Mouse (Mus musculus): ENCODE data around the gene Capn5. TPM values are rescaled to one million over a fixed set of nuclear protein-coding genes. Genes with fewer than 3 reads are reported as not detected.
A peak's percentile ranks its signal among the peaks of the same experiment; 100 is the strongest.
"Not testable (repeated sequence)": the region's sequence is repeated elsewhere in the genome, so short reads cannot be mapped to it uniquely, and the experiment has no call there.

Capn5 gene
- polyA plus RNA-seq, 1 experiment from 2014 or later = 2.7 TPM

GRCm38 (mm10) chr7:98191571-98192250 is 13.6 kb upstream of the Capn5 start:
- Histone ChIP-seq H3K36me3 (no peaks in the 10 kb centered on the region), H3K27ac (no peak overlapping the region), H3K4me2 (no peak overlapping the region), H3K4me3 (no peak overlapping the region), H3K9ac (no peak overlapping the region), H3K27me3 (peaks cover 57% of the 10 kb centered on the region), H3K9me3 (replicated peaks) (no peaks in the 10 kb centered on the region), H3K4me1 (replicated peaks) (peaks cover 14% of the 10 kb centered on the region)
- ATAC-seq (replicated peaks; ENCODE audit: insufficient number of reproducible peaks, insufficient read depth, low FRiP score, low read depth) = no peak
- WGBS = 62% methylated on average over 17 of the region's 17 CpGs

GRCm38 (mm10) chr7:98190578-98190977 is 12.5 kb upstream of the Capn5 start:
- Histone ChIP-seq H3K36me3 (no peaks in the 10 kb centered on the region), H3K9ac (no peak overlapping the region), H3K4me1 (replicated peaks) (peaks cover 14% of the 10 kb centered on the region), H3K27me3 (peaks cover 46% of the 10 kb centered on the region), H3K9me3 (replicated peaks) (no peaks in the 10 kb centered on the region), H3K27ac (no peak overlapping the region), H3K4me3 (no peak overlapping the region), H3K4me2 (no peak overlapping the region)
- ATAC-seq (replicated peaks; ENCODE audit: insufficient number of reproducible peaks, insufficient read depth, low FRiP score, low read depth) = no peak
- WGBS = 82% methylated on average over 1 of the region's 1 CpGs

GRCm38 (mm10) chr7:98189745-98190144 is 11.7 kb upstream of the Capn5 start:
- Histone ChIP-seq H3K36me3 (no peaks in the 10 kb centered on the region), H3K9ac (no peak overlapping the region), H3K27ac (no peak overlapping the region), H3K9me3 (replicated peaks) (no peaks in the 10 kb centered on the region), H3K4me2 (no peak overlapping the region), H3K4me3 (no peak overlapping the region), H3K4me1 (replicated peaks) (peaks cover 14% of the 10 kb centered on the region), H3K27me3 (peaks cover 37% of the 10 kb centered on the region)
- WGBS = 18% methylated on average over 3 of the region's 3 CpGs
- no peak for ATAC-seq (replicated peaks; ENCODE audit: insufficient number of reproducible peaks, insufficient read depth, low FRiP score, low read depth)

- H3K9me3 ChIP-seq (replicated peaks) = no peaks in the 10 kb centered on the region
- H3K27me3 ChIP-seq = peaks cover 27% of the 10 kb centered on the region
- peaks cover 5% of the 10 kb centered on the region for H3K4me1 ChIP-seq (replicated peaks)
- no peak overlapping the region for H3K27ac ChIP-seq
- 81% methylated on average over 2 of the region's 2 CpGs for WGBS
- H3K36me3 ChIP-seq = no peaks in the 10 kb centered on the region
- ATAC-seq (replicated peaks; ENCODE audit: insufficient number of reproducible peaks, insufficient read depth, low FRiP score, low read depth) = no peak
- H3K4me2 ChIP-seq = no peak overlapping the region
- no peak overlapping the region for H3K9ac ChIP-seq
- no peak overlapping the region for H3K4me3 ChIP-seq
These were observed 10.6 kb upstream of the Capn5 start for GRCm38 (mm10) chr7:98188680-98189079.

GRCm38 (mm10) chr7:98188238-98188637 is 10.2 kb upstream of the Capn5 start:
- H3K27me3 ChIP-seq = peaks cover 22% of the 10 kb centered on the region
- H3K9me3 ChIP-seq (replicated peaks) = no peaks in the 10 kb centered on the region
- H3K4me2 ChIP-seq = no peak overlapping the region
- no peak overlapping the region for H3K27ac ChIP-seq
- 92% methylated on average over 2 of the region's 2 CpGs for WGBS
- no peak overlapping the region for H3K9ac ChIP-seq
- peaks cover under 1% of the 10 kb centered on the region for H3K4me1 ChIP-seq (replicated peaks)
- ATAC-seq (replicated peaks; ENCODE audit: insufficient number of reproducible peaks, insufficient read depth, low FRiP score, low read depth) = no peak
- H3K36me3 ChIP-seq = no peaks in the 10 kb centered on the region
- H3K4me3 ChIP-seq = no peak overlapping the region

- H3K4me1 ChIP-seq (replicated peaks); H3K27ac ChIP-seq; ATAC-seq (replicated peaks; ENCODE audit: insufficient number of reproducible peaks, insufficient read depth, low FRiP score, low read depth); H3K4me2 ChIP-seq; H3K9ac ChIP-seq; H3K36me3 ChIP-seq; H3K9me3 ChIP-seq (replicated peaks); H3K4me3 ChIP-seq: not testable (repeated sequence)
- peaks cover 13% of the 10 kb centered on the region for H3K27me3 ChIP-seq
- 73% methylated on average over 3 of the region's 3 CpGs for WGBS
These were observed 9.3 kb upstream of the Capn5 start for GRCm38 (mm10) chr7:98187332-98187731.

GRCm38 (mm10) chr7:98186637-98187036 is 8.6 kb upstream of the Capn5 start:
- ATAC-seq (replicated peaks; ENCODE audit: insufficient number of reproducible peaks, insufficient read depth, low FRiP score, low read depth) = no peak
- H3K27me3 ChIP-seq = peaks cover 6% of the 10 kb centered on the region
- no peaks in the 10 kb centered on the region for H3K9me3 ChIP-seq (replicated peaks)
- H3K4me3 ChIP-seq = no peak overlapping the region
- H3K9ac ChIP-seq = no peak overlapping the region
- no peaks in the 10 kb centered on the region for H3K36me3 ChIP-seq
- WGBS = 75% methylated on average over 8 of the region's 8 CpGs
- no peaks in the 10 kb centered on the region; the same call in 1 of the 2 replicates for H3K4me1 ChIP-seq (replicated peaks)
- H3K4me2 ChIP-seq = no peak overlapping the region
- no peak overlapping the region for H3K27ac ChIP-seq

- WGBS = 76% methylated on average over 6 of the region's 6 CpGs
- H3K9ac ChIP-seq = no peak overlapping the region
- H3K36me3 ChIP-seq = no peaks in the 10 kb centered on the region
- no peaks in the 10 kb centered on the region for H3K9me3 ChIP-seq (replicated peaks)
- ATAC-seq (replicated peaks; ENCODE audit: insufficient number of reproducible peaks, insufficient read depth, low FRiP score, low read depth) = no peak
- no peak overlapping the region for H3K4me3 ChIP-seq
- H3K4me2 ChIP-seq = no peak overlapping the region
- H3K27me3 ChIP-seq = no peaks in the 10 kb centered on the region
- no peak overlapping the region for H3K27ac ChIP-seq
- no peaks in the 10 kb centered on the region; the same call in 1 of the 2 replicates for H3K4me1 ChIP-seq (replicated peaks)
These were observed 7.3 kb upstream of the Capn5 start for GRCm38 (mm10) chr7:98185326-98185725.

- ATAC-seq (replicated peaks; ENCODE audit: insufficient number of reproducible peaks, insufficient read depth, low FRiP score, low read depth) = peak; percentile 8; the same call in 1 of the 2 replicates
- Histone ChIP-seq H3K27me3 (no peaks in the 10 kb centered on the region), H3K9ac (peak overlapping the region; percentile 51; the same call in 1 of the 2 replicates), H3K4me3 (peak overlapping the region; percentile 67), H3K4me1 (replicated peaks) (peaks cover 12% of the 10 kb centered on the region), H3K9me3 (replicated peaks) (no peaks in the 10 kb centered on the region), H3K36me3 (no peaks in the 10 kb centered on the region), H3K4me2 (peak overlapping the region; percentile 73), H3K27ac (peak overlapping the region; percentile 31; the same call in 1 of the 2 replicates)
- 91% methylated on average over 5 of the region's 5 CpGs for WGBS
These were observed 622 bp upstream of the Capn5 start for GRCm38 (mm10) chr7:98178560-98179231.

GRCm38 (mm10) chr7:98177566-98177928 is 527 bp downstream of the Capn5 start:
- H3K9ac ChIP-seq = peak overlapping the region; percentile 43
- no peak; the same call in 1 of the 2 replicates for ATAC-seq (replicated peaks; ENCODE audit: insufficient number of reproducible peaks, insufficient read depth, low FRiP score, low read depth)
- no peaks in the 10 kb centered on the region for H3K27me3 ChIP-seq
- H3K4me3 ChIP-seq = peak overlapping the region; percentile 67
- H3K4me1 ChIP-seq (replicated peaks) = peaks cover 12% of the 10 kb centered on the region
- H3K27ac ChIP-seq = no peak overlapping the region
- H3K9me3 ChIP-seq (replicated peaks) = no peaks in the 10 kb centered on the region
- H3K4me2 ChIP-seq = peak overlapping the region; percentile 73
- no peaks in the 10 kb centered on the region for H3K36me3 ChIP-seq
- 9% methylated on average over 9 of the region's 9 CpGs for WGBS

GRCm38 (mm10) chr7:98177071-98177485 is 996 bp downstream of the Capn5 start:
- H3K4me2 ChIP-seq = peak overlapping the region; percentile 73
- no peak overlapping the region for H3K9ac ChIP-seq
- no peak for ATAC-seq (replicated peaks; ENCODE audit: insufficient number of reproducible peaks, insufficient read depth, low FRiP score, low read depth)
- H3K9me3 ChIP-seq (replicated peaks) = no peaks in the 10 kb centered on the region
- H3K36me3 ChIP-seq = no peaks in the 10 kb centered on the region
- H3K4me1 ChIP-seq (replicated peaks) = peaks cover 12% of the 10 kb centered on the region
- H3K4me3 ChIP-seq = peak overlapping the region; percentile 67
- no peaks in the 10 kb centered on the region for H3K27me3 ChIP-seq
- WGBS = 43% methylated on average over 2 of the region's 2 CpGs
- H3K27ac ChIP-seq = no peak overlapping the region

Data from heart, embryonic 15.5 days (tissue).